In the genomic region with DNA sequence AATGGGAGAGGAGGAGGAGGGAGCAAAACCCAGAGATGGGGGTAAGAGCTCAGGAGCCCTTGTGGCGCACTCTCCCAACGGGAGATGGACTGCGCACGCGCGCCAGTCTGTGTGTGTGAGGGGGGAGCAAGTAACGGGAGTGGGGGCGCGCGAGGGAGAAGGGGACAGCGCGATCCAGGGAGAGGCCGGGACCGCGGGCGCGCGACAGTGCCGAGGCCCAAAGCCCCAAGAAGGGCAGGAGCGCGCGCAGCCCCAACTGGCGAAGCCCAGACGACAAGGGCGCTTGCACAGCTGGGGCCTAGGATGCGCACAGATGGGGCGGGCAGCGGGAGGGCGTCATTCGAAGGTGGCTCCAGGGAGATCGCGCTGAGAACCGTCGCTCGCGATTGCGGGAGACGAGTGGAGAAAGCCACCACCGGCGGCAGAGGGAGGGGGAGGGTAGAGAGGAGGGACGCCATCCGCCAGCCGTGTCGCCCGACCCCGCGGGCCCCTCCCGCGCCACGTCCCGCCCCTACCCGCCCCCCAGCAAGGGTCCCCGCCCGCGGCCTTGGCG, we compare ENCODE assay signal across 8 mouse cellular contexts. TPM values are rescaled to one million over a fixed set of nuclear protein-coding genes. Genes with fewer than 3 reads are reported as not detected.
DNase-seq lines count a peak whose midpoint lies in the region; ATAC-seq lines count a peak whose summit lies in the region.

No protein-coding gene starts in this region.

- peak overlapping the region; percentile 61 for H3K4me2 ChIP-seq in intestine, embryonic 16.5 days (ENCODE audit: low read depth, low read length)

- intact Hi-C loops in left cerebral cortex, postnatal 36 days (cut with DNase I), result loop anchor here (2.0 kb wide), 1 partner anchor 118 kb away; the partner anchor contains the start of gene Hcfc1

- peak; percentile 65 for ATAC-seq in intestine, embryonic 16.5 days

- DNase-seq in adrenal gland, postnatal 10 days, result peak; percentile 81
- DNase-seq in embryo, embryonic 9.5 days (ENCODE audit: extremely low spot score), result peak; percentile 75
- peak; percentile 53 to 72 for DNase-seq in gastrocnemius, postnatal 4 days (ENCODE audit: low spot score in 2 of 2)
- DNase-seq in left cerebral cortex, postnatal 36 days (ENCODE audit: low spot score in 2 of 2), result peak; percentile 78 to 84
- peak; percentile 84 for DNase-seq in midbrain, embryonic 10.5 days (ENCODE audit: low spot score)
- peak; percentile 70 to 73 for DNase-seq in right cerebral cortex, postnatal 36 days (ENCODE audit: low spot score in 2 of 2)
- peak; percentile 67 to 74 for DNase-seq in urinary bladder, postnatal 4 days (ENCODE audit: low spot score in 2 of 2)

- no peaks in the 10 kb centered on the region for H3K27me3 ChIP-seq in intestine, embryonic 16.5 days (replicated peaks; ENCODE audit: control insufficient read depth, insufficient read depth, low read length)
- peaks cover 13% of the 10 kb centered on the region for H3K27me3 ChIP-seq in midbrain, embryonic 10.5 days (ENCODE audit: low read depth, poor library complexity, severe bottlenecking)

- H3K4me1 ChIP-seq in intestine, embryonic 16.5 days (ENCODE audit: control insufficient read depth, insufficient read depth, low read length), result no peaks in the 10 kb centered on the region
- H3K4me1 ChIP-seq in midbrain, embryonic 10.5 days, result peaks cover 17% of the 10 kb centered on the region

- H3K4me3 ChIP-seq in intestine, embryonic 16.5 days (ENCODE audit: low read length), result peak overlapping the region; percentile 62
- peak overlapping the region; percentile 71 for H3K4me3 ChIP-seq in midbrain, embryonic 10.5 days

- no peaks in the 10 kb centered on the region for H3K36me3 ChIP-seq in intestine, embryonic 16.5 days (ENCODE audit: control insufficient read depth, insufficient read depth, low read length)
- no peaks in the 10 kb centered on the region for H3K36me3 ChIP-seq in midbrain, embryonic 10.5 days

- H3K9me3 ChIP-seq in intestine, embryonic 16.5 days (ENCODE audit: control insufficient read depth, low read length), result no peaks in the 10 kb centered on the region
- H3K9me3 ChIP-seq in midbrain, embryonic 10.5 days (replicated peaks), result no peaks in the 10 kb centered on the region; the same call in 1 of the 2 replicates

- peak overlapping the region; percentile 80 for H3K27ac ChIP-seq in intestine, embryonic 16.5 days (ENCODE audit: low read length)
- peak overlapping the region; percentile 98 for H3K27ac ChIP-seq in midbrain, embryonic 10.5 days (replicated peaks)

- H3K9ac ChIP-seq in intestine, embryonic 16.5 days (ENCODE audit: low read depth, low read length), result peak overlapping the region; percentile 72

- 17% methylated on average over 40 of the region's 56 CpGs for WGBS in intestine, embryonic 16.5 days
- WGBS in midbrain, embryonic 10.5 days, result 13% methylated on average over 35 of the region's 56 CpGs

RNA-seq across cellular contexts. Expression of gene Opn1mw, which starts 42.2 kb away (rescaled TPM):
- not detected for total RNA-seq in adrenal gland, postnatal 10 days (2021)
- not detected for total RNA-seq in gastrocnemius, postnatal 4 days (2021)
- not detected in 2 replicates for polyA plus RNA-seq in intestine, embryonic 16.5 days (2015; fragmentation: Nextera tagmentation; extraction: Ambion mirVana)
- under 1 TPM in 1 of 2 experiments, not detected in 1; 0.66 TPM for total RNA-seq in left cerebral cortex, postnatal 36 days (2021)
- not detected in 2 replicates for polyA plus RNA-seq in midbrain, embryonic 10.5 days (2016; fragmentation: Nextera tagmentation; extraction: Ambion mirVana)

RNA-seq across cellular contexts. Expression of gene Mecp2, which starts 50.1 kb away (rescaled TPM):
- 10 to 100 TPM; 30.1 to 34.9 TPM for total RNA-seq in adrenal gland, postnatal 10 days (2021)
- total RNA-seq in gastrocnemius, postnatal 4 days (2021), result 10 to 100 TPM; 45.4 to 48.7 TPM
- polyA plus RNA-seq in intestine, embryonic 16.5 days (2015; fragmentation: Nextera tagmentation; extraction: Ambion mirVana), result 10.0 and 10.1 TPM in 2 replicates
- 10 to 100 TPM; 82.0 to 91.2 TPM for total RNA-seq in left cerebral cortex, postnatal 36 days (2021)
- 15.7 and 16.0 TPM in 2 replicates for polyA plus RNA-seq in midbrain, embryonic 10.5 days (2016; fragmentation: Nextera tagmentation; extraction: Ambion mirVana)

Comparison
In these comparisons a context has a peak if more than half of its experiments do, and no peak if none do; other contexts are left out.
1. Peak in every context shown above with its lines: DNase-seq, ATAC-seq, H3K4me3 ChIP-seq and H3K27ac ChIP-seq.